Mouse (Mus musculus): ENCODE results near the gene Fcgrt.
A peak's percentile ranks its signal among the peaks of the same experiment; 100 is the strongest.

DNA sequence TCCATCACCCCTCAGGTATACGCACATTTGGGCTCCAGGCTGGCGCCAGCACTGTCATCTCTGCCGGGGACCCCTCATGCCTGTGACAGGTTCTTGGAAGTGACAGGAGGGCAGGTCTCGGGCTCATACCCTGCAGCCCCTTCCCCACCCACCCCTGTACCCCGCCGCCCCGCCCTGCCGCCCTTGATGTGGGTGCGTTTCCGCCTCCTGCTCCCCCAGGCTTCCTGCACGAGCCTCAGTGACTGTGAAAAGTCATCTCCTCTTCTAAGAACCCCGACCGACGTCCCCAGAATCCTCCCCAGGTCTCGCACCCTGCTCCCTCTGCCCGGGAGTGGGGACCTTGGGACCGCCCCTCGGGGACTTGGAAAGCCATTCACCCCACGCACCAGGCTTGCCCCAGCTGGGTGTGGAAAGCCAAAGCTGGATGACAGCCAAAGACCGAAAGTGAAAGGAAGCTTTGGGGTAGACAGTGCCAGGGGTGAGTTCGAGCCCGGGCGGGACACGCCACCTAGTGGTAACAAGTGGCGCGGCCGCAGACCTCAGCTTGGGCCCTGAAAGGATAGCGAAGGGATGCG, 32.4 kb upstream of the Fcgrt start, which contains the start of the genes Gm45713 and Flt3l:
- TF ChIP-seq POLR2A (IDR thresholded peaks at IDR 0.05; ENCODE audit: insufficient read length, low read depth) (peak; percentile 57), TCF12 (IDR thresholded peaks at IDR 0.05; ENCODE audit: insufficient read depth, poor library complexity, severe bottlenecking) (no peak), POLR2AphosphoS2 (IDR thresholded peaks at IDR 0.05; ENCODE audit: insufficient read length, low read depth) (peak; percentile 29), USF1 (IDR thresholded peaks at IDR 0.05; ENCODE audit: low read depth) (no peak), REST (IDR thresholded peaks at IDR 0.05; ENCODE audit: insufficient read depth, insufficient read length) (no peak), E2F4 (IDR thresholded peaks at IDR 0.05; ENCODE audit: insufficient read depth) (no peak), MAX (IDR thresholded peaks at IDR 0.05; ENCODE audit: low read depth) (no peak)
